ENCODE assay signal across 12 mouse cellular contexts in genomic region chr6:86765637-86766059, GRCm38 (mm10). TPM values are rescaled to one million over a fixed set of nuclear protein-coding genes. Genes with fewer than 3 reads are reported as not detected.
DNase-seq lines count a peak whose midpoint lies in the region; ATAC-seq lines count a peak whose summit lies in the region.
"Had no signal": no experiment of that assay in that cellular context is flagged by ENCODE, and none has a peak within 500 bp of the region (broad histone marks: within the 10 kb centered on the region; RNA-seq: fewer than 3 reads in every experiment).

No protein-coding gene starts in this region.

- peak; percentile 81 for ATAC-seq in lung, embryonic 16.5 days (ENCODE audit: low read depth)
- ATAC-seq in megakaryocyte-erythroid progenitor cell, adult 5-6 weeks (replicated peaks; ENCODE audit: low FRiP score, low TSS enrichment, poor library complexity, severe bottlenecking) = no peak
- ATAC-seq: forebrain, embryonic 14.5 days; inflammation-experienced regulatory T-cells, adult 6 months had no signal

- peak overlapping the region; percentile 56 for H3K27ac ChIP-seq in lung, embryonic 16.5 days (ENCODE audit: low read length)
- H3K27ac ChIP-seq: heart, embryonic 13.5 days; limb, embryonic 12.5 days had no signal

- H3K9me3 ChIP-seq in lung, embryonic 16.5 days (ENCODE audit: control insufficient read depth, low read length) = no peaks in the 10 kb centered on the region
- H3K9me3 ChIP-seq: heart, embryonic 13.5 days; limb, embryonic 12.5 days had no signal

- peaks cover 6% of the 10 kb centered on the region; the same call in 1 of the 2 replicates for H3K36me3 ChIP-seq in lung, embryonic 16.5 days (ENCODE audit: control insufficient read depth, insufficient read depth, low read length)
- H3K36me3 ChIP-seq: heart, embryonic 13.5 days; limb, embryonic 12.5 days had no signal

- H3K4me2 ChIP-seq in lung, embryonic 16.5 days (ENCODE audit: low read depth, low read length) = no peak overlapping the region
- H3K4me2 ChIP-seq: heart, embryonic 13.5 days; limb, embryonic 12.5 days had no signal

- DNase-seq in spleen, postnatal 36 days (ENCODE audit: low spot score in 2 of 2) = peak; percentile 58 to 60
- DNase-seq in spleen, adult 12 weeks (ENCODE audit: low spot score) = no peak
- DNase-seq in kidney, postnatal 14 days = peak; percentile 76
- peak; percentile 13 for DNase-seq in urinary bladder, postnatal 25 days (ENCODE audit: low spot score)
- DNase-seq in adrenal gland, adult 18-20 months (ENCODE audit: low spot score in 2 of 2) = no peak
- no peak for DNase-seq in heart, postnatal 36 days

- H3K9ac ChIP-seq in lung, embryonic 16.5 days (ENCODE audit: low read length) = no peak overlapping the region
- H3K9ac ChIP-seq: heart, embryonic 13.5 days; limb, embryonic 12.5 days had no signal

- WGBS in lung, embryonic 16.5 days = 43% methylated on average over 6 of the region's 6 CpGs

- intact Hi-C loops in heart, postnatal 36 days (cut with DNase I) = no loop called here

- H3K4me1 ChIP-seq in lung, embryonic 16.5 days (replicated peaks; ENCODE audit: control insufficient read depth, insufficient read depth, low read length) = peaks cover 3% of the 10 kb centered on the region; the same call in 1 of the 2 replicates
- H3K4me1 ChIP-seq: heart, embryonic 13.5 days; limb, embryonic 12.5 days had no signal

- no peaks in the 10 kb centered on the region for H3K27me3 ChIP-seq in lung, embryonic 16.5 days (ENCODE audit: control insufficient read depth, insufficient read depth, low read depth, low read length)
- H3K27me3 ChIP-seq: heart, embryonic 13.5 days; limb, embryonic 12.5 days had no signal

- no peak overlapping the region for H3K4me3 ChIP-seq in lung, embryonic 16.5 days (ENCODE audit: low read length)
- H3K4me3 ChIP-seq: heart, embryonic 13.5 days; limb, embryonic 12.5 days had no signal

RNA-seq across cellular contexts. Expression of gene Anxa4, which starts 27.7 kb away (rescaled TPM):
- 149 and 154 TPM in 2 replicates for polyA plus RNA-seq in lung, embryonic 16.5 days (2015; fragmentation: Nextera tagmentation; extraction: Ambion mirVana)
- total RNA-seq in adrenal gland, adult 18-20 months (2021) = 10 to 100 TPM; 76.0 to 82.7 TPM
- 8.7 and 10.9 TPM in 2 replicates for total RNA-seq in megakaryocyte-erythroid progenitor cell, adult 5-6 weeks (2014; fragmentation: Nextera tagmentation)
- 15.2 and 19.4 TPM in 2 replicates for total RNA-seq in megakaryocyte-erythroid progenitor cell, adult 5-6 weeks (2017)
- total RNA-seq in heart, postnatal 36 days (2021) = 10 to 100 TPM; 36.1 to 42.0 TPM

RNA-seq across cellular contexts. Expression of gene Gmcl1, which starts 32.5 kb away (rescaled TPM):
- polyA plus RNA-seq in lung, embryonic 16.5 days (2015; fragmentation: Nextera tagmentation; extraction: Ambion mirVana) = 22.9 and 23.1 TPM in 2 replicates
- total RNA-seq in adrenal gland, adult 18-20 months (2021) = 10 to 100 TPM; 11.9 to 17.8 TPM
- total RNA-seq in megakaryocyte-erythroid progenitor cell, adult 5-6 weeks (2014; fragmentation: Nextera tagmentation) = 18.7 and 28.4 TPM in 2 replicates
- total RNA-seq in megakaryocyte-erythroid progenitor cell, adult 5-6 weeks (2017) = 23.4 and 23.7 TPM in 2 replicates
- total RNA-seq in heart, postnatal 36 days (2021) = 1 to 10 TPM; 4.4 to 4.6 TPM

Comparison
In these comparisons a context has a peak if more than half of its experiments do, and no peak if none do; other contexts are left out.
1. DNase-seq: peak in spleen, postnatal 36 days (2 of 2), kidney, postnatal 14 days (single experiment) and urinary bladder, postnatal 25 days (single experiment); none in spleen, adult 12 weeks (single experiment), adrenal gland, adult 18-20 months (0 of 2) and heart, postnatal 36 days (0 of 2).